Mouse (Mus musculus) lung, adult 2 months (tissue): ENCODE results near the gene Gsto1.

Source experiments
- CTCF ChIP-seq: fragments of 200-500 bp; IDR thresholded peaks from 2 replicates; pipeline ENCODE4 v1.5.1; 2011; ENCODE audit warnings: mild to moderate bottlenecking, low read length, control low read depth; ENCODE audit not compliant: insufficient read depth
- POLR2A ChIP-seq: fragments of 200-500 bp; IDR thresholded peaks from 2 replicates; pipeline ENCODE4 v1.6.1; 2011; ENCODE audit warnings: low read depth, mild to moderate bottlenecking, control low read depth, low read length, borderline replicate concordance; ENCODE audit errors: extremely low read depth

GRCm38 (mm10) chr19:47854796-47855783 is at the start of gene Gsto1:
- TF ChIP-seq CTCF (no peak), POLR2A (peak; percentile 86; the same call in 1 of the 2 replicates)
